Mouse (Mus musculus) heart, embryonic 11.5 days (tissue): ENCODE data around the gene Papolb. TPM values are rescaled to one million over a fixed set of nuclear protein-coding genes. Genes with fewer than 3 reads are reported as not detected.

Experiments
- ATAC-seq: fragments of 200-750 bp; cut with Nextera tagmentation; replicated peaks from 2 replicates; pipeline ENCODE4 v1.8.0; 2017; ENCODE audit warnings: moderate library complexity; ENCODE audit not compliant: insufficient number of reproducible peaks, low FRiP score, low TSS enrichment
- H3K27ac ChIP-seq: fragments of 300-500 bp; sonication (generic); 2 replicates; pipeline ENCODE4 v1.5.1; 2014; ENCODE audit warnings: mild to moderate bottlenecking, low read depth, low read length
- H3K27me3 ChIP-seq: fragments of 300-500 bp; sonication (generic); 2 replicates; pipeline ENCODE4 v1.6.1; 2014; ENCODE audit warnings: mild to moderate bottlenecking, low read length, mixed read lengths; ENCODE audit not compliant: control insufficient read depth, insufficient read depth
- H3K36me3 ChIP-seq: fragments of 300-500 bp; sonication (generic); 2 replicates; pipeline ENCODE4 v1.6.1; 2014; ENCODE audit warnings: mild to moderate bottlenecking, low read length, moderate library complexity, mixed read lengths; ENCODE audit not compliant: control insufficient read depth, insufficient read depth
- H3K4me1 ChIP-seq: fragments of 300-500 bp; sonication (generic); 2 replicates; pipeline ENCODE4 v1.6.1; 2014; ENCODE audit warnings: low read length; ENCODE audit not compliant: control insufficient read depth, insufficient read depth
- H3K4me2 ChIP-seq: fragments of 300-500 bp; sonication (generic); 2 replicates; pipeline ENCODE4 v1.6.1; 2014; ENCODE audit warnings: mild to moderate bottlenecking, moderate library complexity
- H3K4me3 ChIP-seq: fragments of 300-500 bp; sonication (generic); 2 replicates; pipeline ENCODE4 v1.5.1; 2014; ENCODE audit warnings: low read depth, low read length
- H3K9ac ChIP-seq: fragments of 300-500 bp; sonication (generic); 2 replicates; pipeline ENCODE4 v1.6.1; 2014; ENCODE audit warnings: mild to moderate bottlenecking, low read depth, low read length, moderate library complexity
- H3K9me3 ChIP-seq: fragments of 300-500 bp; sonication (generic); replicated peaks from 2 replicates; pipeline ENCODE4 v1.6.1; 2016; ENCODE audit warnings: low read length; ENCODE audit not compliant: control insufficient read depth
- WGBS: fragments of 180-500 bp; shearing (Covaris S2); extraction: QIAGEN DNeasy Blood & Tissue Kit; methylation state at CpG from one replicate; pipeline ENCODE4 v1.1.7; 2014; ENCODE audit not compliant: insufficient replicate concordance; 5-methylcytosine and 5-hydroxymethylcytosine counted together
- polyA plus RNA-seq: library from polyadenylated mRNA; unstranded; fragments of >200 nt; fragmentation: Nextera tagmentation; extraction: Ambion mirVana; gene quantifications from 2 replicates; pipeline ENCODE4 v1.2.1, GENCODE M21; 2014

Gene Papolb
- polyA plus RNA-seq, 1 experiment from 2014 or later: 0.39 TPM

GRCm38 (mm10) chr5:142555866-142556265 lies 26.0 kb upstream of the Papolb start:
- no peak for ATAC-seq
- H3K4me1 ChIP-seq: no peaks in the 10 kb centered on the region

DNA sequence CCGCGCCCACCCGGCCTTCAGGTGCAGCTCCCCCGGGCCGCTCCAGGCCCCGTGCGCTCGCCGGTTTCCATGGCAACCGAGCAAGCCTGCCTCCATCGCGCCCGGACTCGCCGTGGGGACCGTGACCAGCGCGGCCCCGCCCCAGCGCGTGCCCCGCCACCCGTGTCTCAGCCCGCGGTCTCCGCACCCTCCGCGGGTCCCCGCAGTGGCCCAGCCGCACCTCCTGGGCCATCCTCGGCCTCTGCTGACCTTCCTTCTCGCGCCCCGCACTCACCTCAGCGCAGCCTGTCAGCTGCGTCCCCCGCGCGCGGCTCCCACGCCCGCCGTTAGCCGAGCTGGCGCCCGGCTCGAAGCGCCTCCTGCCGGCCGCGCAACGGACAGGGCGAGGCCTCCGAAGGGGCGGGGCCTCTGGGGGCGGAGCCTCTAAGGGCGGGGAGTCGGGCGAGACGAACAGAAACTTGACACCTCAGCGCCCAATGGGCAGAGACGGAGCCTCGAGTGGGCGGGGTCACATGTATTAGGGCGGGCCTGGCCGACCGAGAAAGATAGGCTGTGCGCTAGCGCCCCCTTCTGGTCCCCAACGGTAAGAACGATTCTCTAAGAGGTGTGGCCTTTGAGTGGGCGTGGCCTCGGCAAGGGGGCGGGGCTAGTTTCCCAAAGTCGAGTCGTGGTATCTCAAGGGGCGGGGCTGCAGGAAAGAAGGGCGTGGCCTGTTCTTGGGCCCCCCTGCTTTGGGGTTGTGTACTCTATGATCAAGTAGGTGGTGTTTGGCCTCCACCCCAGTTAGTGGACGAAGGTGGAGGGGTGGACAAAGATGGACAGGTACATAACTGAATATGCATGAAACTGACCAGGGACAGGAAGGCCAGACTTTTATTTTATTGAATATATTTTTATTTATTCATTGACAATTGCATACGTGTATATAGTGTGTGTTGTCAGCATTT lies 21.1 kb upstream of the Papolb start, which contains the start of gene Radil:
Gene Radil (minus strand): TSS at position 393 of the 947 bp plus-strand sequence.
- Histone ChIP-seq H3K36me3 (no peaks in the 10 kb centered on the region), H3K9ac (peak within 1 kb of the TSS; percentile 80), H3K27ac (peak within 1 kb of the TSS; percentile 81), H3K4me2 (peak within 1 kb of the TSS; percentile 100), H3K27me3 (no peaks in the 10 kb centered on the region), H3K9me3 (no peaks in the 10 kb centered on the region), H3K4me3 (peak within 1 kb of the TSS; percentile 71), H3K4me1 (peaks cover 30% of the 10 kb centered on the region)
- WGBS: 2% methylated on average over 80 of the region's 80 CpGs
- peak; percentile 90 for ATAC-seq

More at GRCm38 (mm10) chr5:142555866-142556265, 26.0 kb upstream of the Papolb start:
- H3K4me2 ChIP-seq: no peak overlapping the region
- H3K4me3 ChIP-seq: no peak overlapping the region
- H3K36me3 ChIP-seq: no peaks in the 10 kb centered on the region
- WGBS: 72% methylated on average over 5 of the region's 5 CpGs
- H3K27ac ChIP-seq: no peak overlapping the region
- H3K9me3 ChIP-seq: no peaks in the 10 kb centered on the region
- no peaks in the 10 kb centered on the region for H3K27me3 ChIP-seq
- no peak overlapping the region for H3K9ac ChIP-seq

DNA sequence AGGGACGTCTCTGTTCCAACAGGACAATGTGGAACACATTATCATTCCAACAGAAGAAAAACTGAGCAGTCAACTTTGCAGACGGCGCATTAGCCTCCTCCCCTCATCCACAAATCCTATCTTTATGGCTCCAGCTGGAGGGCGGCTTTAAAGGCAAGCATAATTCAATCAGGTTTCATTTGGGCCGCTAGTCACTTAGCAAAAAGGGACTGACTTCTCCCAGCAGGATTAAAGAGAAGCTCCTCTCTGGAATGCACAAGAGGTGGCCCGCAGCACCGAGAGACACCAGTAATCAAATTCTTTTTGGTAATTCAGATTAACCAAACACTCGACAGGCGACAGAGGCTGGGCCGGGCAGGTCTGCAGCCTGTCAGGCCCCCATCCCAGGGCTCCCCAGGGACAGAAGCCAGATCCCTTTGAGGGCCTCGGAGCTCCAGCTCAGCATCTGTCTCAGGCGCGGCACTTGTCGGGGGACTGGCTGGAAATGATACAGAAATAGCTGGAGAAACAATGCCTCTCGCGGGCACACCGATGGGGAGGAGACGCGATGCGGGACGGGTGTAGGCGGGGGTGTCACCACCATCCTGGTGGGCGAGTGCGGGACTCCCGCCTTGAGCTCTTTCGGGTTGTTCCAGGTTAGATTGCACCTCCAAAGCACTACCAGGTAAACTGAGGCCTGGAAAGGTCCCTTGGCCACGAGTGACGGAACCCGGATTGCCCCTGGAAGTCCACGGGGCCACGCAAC lies 20.3 kb upstream of the Papolb start:
- no peaks in the 10 kb centered on the region for H3K9me3 ChIP-seq
- H3K36me3 ChIP-seq: no peaks in the 10 kb centered on the region
- H3K27ac ChIP-seq: peak overlapping the region; percentile 81
- H3K4me2 ChIP-seq: peak overlapping the region; percentile 100
- peaks cover 39% of the 10 kb centered on the region for H3K4me1 ChIP-seq
- H3K27me3 ChIP-seq: no peaks in the 10 kb centered on the region
- 2% methylated on average over 31 of the region's 31 CpGs for WGBS
- peak overlapping the region; percentile 71 for H3K4me3 ChIP-seq
- peak; percentile 11; the same call in 1 of the 2 replicates for ATAC-seq
- H3K9ac ChIP-seq: peak overlapping the region; percentile 80

GRCm38 (mm10) chr5:142549441-142549840 lies 19.6 kb upstream of the Papolb start:
- Histone ChIP-seq H3K36me3 (no peaks in the 10 kb centered on the region), H3K9me3 (no peaks in the 10 kb centered on the region), H3K4me2 (peak overlapping the region; percentile 100), H3K27ac (peak overlapping the region; percentile 81), H3K4me1 (peaks cover 46% of the 10 kb centered on the region), H3K9ac (peak overlapping the region; percentile 47; the same call in 1 of the 2 replicates), H3K4me3 (no peak overlapping the region), H3K27me3 (no peaks in the 10 kb centered on the region)
- WGBS: 41% methylated on average over 9 of the region's 9 CpGs
- ATAC-seq: no peak

- Histone ChIP-seq H3K4me1 (peaks cover 50% of the 10 kb centered on the region), H3K9me3 (no peaks in the 10 kb centered on the region), H3K9ac (no peak overlapping the region), H3K4me2 (no peak overlapping the region), H3K36me3 (no peaks in the 10 kb centered on the region), H3K4me3 (no peak overlapping the region), H3K27ac (no peak overlapping the region), H3K27me3 (no peaks in the 10 kb centered on the region)
- no peak for ATAC-seq
- 81% methylated on average over 3 of the region's 3 CpGs for WGBS
These were observed 17.2 kb upstream of the Papolb start for GRCm38 (mm10) chr5:142547066-142547465.

- Histone ChIP-seq H3K9ac (no peak overlapping the region), H3K27me3 (no peaks in the 10 kb centered on the region), H3K36me3 (no peaks in the 10 kb centered on the region), H3K27ac (no peak overlapping the region), H3K4me3 (no peak overlapping the region), H3K9me3 (no peaks in the 10 kb centered on the region), H3K4me2 (no peak overlapping the region), H3K4me1 (peaks cover 50% of the 10 kb centered on the region)
- 19% methylated on average over 5 of the region's 5 CpGs for WGBS
- ATAC-seq: no peak
These were observed 16.5 kb upstream of the Papolb start for GRCm38 (mm10) chr5:142546344-142546743.

GRCm38 (mm10) chr5:142545014-142545795 lies 15.3 kb upstream of the Papolb start:
- ATAC-seq: no peak
- 0 out of 2 replicates have a peak overlapping the region, but pooled peaks have one; percentile 46 for H3K27ac ChIP-seq
- H3K9ac ChIP-seq: no peak overlapping the region
- 40% methylated on average over 5 of the region's 5 CpGs for WGBS
- H3K36me3 ChIP-seq: no peaks in the 10 kb centered on the region
- H3K27me3 ChIP-seq: no peaks in the 10 kb centered on the region
- no peak overlapping the region for H3K4me3 ChIP-seq
- H3K4me1 ChIP-seq: peaks cover 52% of the 10 kb centered on the region
- H3K4me2 ChIP-seq: no peak overlapping the region
- H3K9me3 ChIP-seq: no peaks in the 10 kb centered on the region

- WGBS: 71% methylated on average over 3 of the region's 3 CpGs
- Histone ChIP-seq H3K9ac (no peak overlapping the region), H3K27me3 (no peaks in the 10 kb centered on the region), H3K4me3 (no peak overlapping the region), H3K9me3 (no peaks in the 10 kb centered on the region), H3K36me3 (no peaks in the 10 kb centered on the region), H3K27ac (no peak overlapping the region), H3K4me1 (peaks cover 21% of the 10 kb centered on the region), H3K4me2 (no peak overlapping the region)
- ATAC-seq: no peak
These were observed 7.4 kb upstream of the Papolb start for GRCm38 (mm10) chr5:142537286-142537685.
